Mouse (Mus musculus) adrenal gland, postnatal 36 days (tissue): ENCODE data around the gene Stk32c. TPM values are rescaled to one million over a fixed set of nuclear protein-coding genes. Genes with fewer than 3 reads are reported as not detected.
A peak's percentile ranks its signal among the peaks of the same experiment; 100 is the strongest.

ENCODE experiments used
- DNase-seq, 2 experiments: peaks; one replicate each; pipeline ENCODE4 v3.0.0; 2021; ENCODE audit warnings: mixed read lengths in 1 of 2
- long read RNA-seq, 2 experiments: library from polyadenylated mRNA; stranded (forward); transcript quantifications; one replicate each; pipeline ENCODE4 v2.0.0; 2021; ENCODE audit warnings: borderline sequencing depth in 2 of 2
- total RNA-seq, 2 experiments: library from RNA; stranded (reverse); gene quantifications; 2 replicates each; pipeline ENCODE4 v1.2.3; 2021

Stk32c gene
- total RNA-seq = 1 to 10 TPM; 3.3 to 3.9 TPM
- long read RNA-seq, experiment 1 = 0 reads
- long read RNA-seq, experiment 2 = 0 reads

GRCm38 (mm10) chr7:139212754-139213745 lies at the start of gene Stk32c, which contains the start of gene Lrrc27:
TSS of gene Stk32c (minus strand) at chr7:139213307.
TSS of gene Lrrc27 (plus strand) at chr7:139212988.
- DNase-seq = peak; percentile 98 to 99

GRCm38 (mm10) chr7:139257752-139258542 lies 44.8 kb upstream of the Stk32c start:
- DNase-seq = no peak

GRCm38 (mm10) chr7:139254626-139255025 lies 41.5 kb upstream of the Stk32c start:
- DNase-seq = no peak

GRCm38 (mm10) chr7:139253462-139253861 lies 40.4 kb upstream of the Stk32c start:
- DNase-seq = no peak

GRCm38 (mm10) chr7:139252986-139253385 lies 39.9 kb upstream of the Stk32c start:
- peak; percentile 63 to 67 for DNase-seq

GRCm38 (mm10) chr7:139252566-139252965 lies 39.5 kb upstream of the Stk32c start:
- peak; percentile 62 to 66 for DNase-seq

- peak; percentile 66 to 79 for DNase-seq
Measured at GRCm38 (mm10) chr7:139251881-139252301, 38.8 kb upstream of the Stk32c start.

GRCm38 (mm10) chr7:139249406-139250210 lies 36.5 kb upstream of the Stk32c start:
- DNase-seq = no peak

GRCm38 (mm10) chr7:139248615-139249405 lies 35.7 kb upstream of the Stk32c start:
- peak; percentile 30 to 65 for DNase-seq

GRCm38 (mm10) chr7:139247881-139248614 lies 34.9 kb upstream of the Stk32c start, which contains the start of gene Pwwp2b:
TSS of gene Pwwp2b (plus strand) at chr7:139248482.
- peak; percentile 92 to 94 for DNase-seq

GRCm38 (mm10) chr7:139246931-139247880 lies 34.1 kb upstream of the Stk32c start:
- peak; percentile 70 to 73 for DNase-seq

GRCm38 (mm10) chr7:139246086-139246485 lies 33.0 kb upstream of the Stk32c start:
- DNase-seq = peak; percentile 50 to 57

GRCm38 (mm10) chr7:139239432-139239831 lies 26.3 kb upstream of the Stk32c start:
- DNase-seq = no peak

- DNase-seq = peak in 1 of 2 experiments; percentile 41
Measured at GRCm38 (mm10) chr7:139235651-139236358, 22.7 kb upstream of the Stk32c start.

- peak; percentile 57 to 66 for DNase-seq
Measured at GRCm38 (mm10) chr7:139234426-139235188, 21.5 kb upstream of the Stk32c start.

GRCm38 (mm10) chr7:139233714-139234113 lies 20.6 kb upstream of the Stk32c start:
- peak; percentile 92 to 95 for DNase-seq

- no peak for DNase-seq
Measured at GRCm38 (mm10) chr7:139230241-139230640, 17.1 kb upstream of the Stk32c start.
